Mouse (Mus musculus): ENCODE data around the gene Plin4.

GRCm38 (mm10) chr17:56108334-56109044 is 1.1 kb downstream of the Plin4 start:
- TF ChIP-seq POLR2A (IDR thresholded peaks at IDR 0.05; ENCODE audit: control insufficient read depth, extremely low read depth, insufficient read depth, low read length, poor library complexity): no peak
- no peak for TF ChIP-seq CTCF (IDR thresholded peaks at IDR 0.05; ENCODE audit: borderline replicate concordance, control insufficient read depth, extremely low read depth, insufficient read depth, low read length, poor library complexity)

Measured in thymus, adult 2 months (tissue).